Comparison of ENCODE assay signal across 11 mouse cellular contexts in genomic region chr7:29271687-29272465, GRCm38 (mm10). TPM values are rescaled to one million over a fixed set of nuclear protein-coding genes. Genes with fewer than 3 reads are reported as not detected.
A peak's percentile ranks its signal among the peaks of the same experiment; 100 is the strongest.
DNase-seq lines count a peak whose midpoint lies in the region; ATAC-seq and TF ChIP-seq lines count a peak whose summit lies in the region.
"Had no signal": no experiment of that assay in that cellular context is flagged by ENCODE, and none has a peak within 500 bp of the region (broad histone marks: within the 10 kb centered on the region; RNA-seq: fewer than 3 reads in every experiment).

No protein-coding gene starts in this region.

- H3K4me3 ChIP-seq in lung, embryonic 16.5 days (ENCODE audit: low read length): no peak overlapping the region
- peak overlapping the region; percentile 14; the same call in 1 of the 2 replicates for H3K4me3 ChIP-seq in heart, embryonic 16.5 days (ENCODE audit: low read length)
- no peak overlapping the region for H3K4me3 ChIP-seq in myocyte
- H3K4me3 ChIP-seq in liver, embryonic 12.5 days: no peak overlapping the region
- H3K4me3 ChIP-seq: forebrain, embryonic 13.5 days; liver, embryonic 13.5 days had no signal

- H3K4me2 ChIP-seq in lung, embryonic 16.5 days (ENCODE audit: low read depth, low read length): no peak overlapping the region
- peak overlapping the region; percentile 56 for H3K4me2 ChIP-seq in heart, embryonic 16.5 days (ENCODE audit: low read depth, low read length)
- peak overlapping the region; percentile 22 for H3K4me2 ChIP-seq in myocyte (ENCODE audit: low read depth)
- H3K4me2 ChIP-seq in liver, embryonic 12.5 days: no peak overlapping the region
- H3K4me2 ChIP-seq: forebrain, embryonic 13.5 days; liver, embryonic 13.5 days had no signal

- H3K36me3 ChIP-seq in lung, embryonic 16.5 days (ENCODE audit: control insufficient read depth, insufficient read depth, low read length): no peaks in the 10 kb centered on the region
- no peaks in the 10 kb centered on the region for H3K36me3 ChIP-seq in heart, embryonic 16.5 days (ENCODE audit: control insufficient read depth, insufficient read depth)
- no peaks in the 10 kb centered on the region for H3K36me3 ChIP-seq in myocyte (ENCODE audit: control insufficient read depth, insufficient read depth)
- H3K36me3 ChIP-seq in liver, embryonic 12.5 days: no peaks in the 10 kb centered on the region
- H3K36me3 ChIP-seq: liver, embryonic 13.5 days had no signal

- no peaks in the 10 kb centered on the region for H3K79me2 ChIP-seq in myocyte (ENCODE audit: control insufficient read depth, insufficient read depth)

- no peak for DNase-seq in frontal cortex, postnatal 25 days (ENCODE audit: low spot score in 2 of 2)
- no peak for DNase-seq in lung, postnatal 4 days
- DNase-seq in layer of hippocampus, postnatal 14 days (ENCODE audit: low spot score in 2 of 2): no peak
- DNase-seq: cerebellum, postnatal 10 days; liver, embryonic 13.5 days had no signal

- no peak for TF ChIP-seq POLR2A in myocyte (IDR thresholded peaks at IDR 0.05; ENCODE audit: insufficient read length, low read depth)

- no peak overlapping the region for H3K9ac ChIP-seq in lung, embryonic 16.5 days (ENCODE audit: low read length)
- H3K9ac ChIP-seq in heart, embryonic 16.5 days (ENCODE audit: low read length): peak overlapping the region; percentile 65
- H3K9ac ChIP-seq in liver, embryonic 12.5 days: no peak overlapping the region
- H3K9ac ChIP-seq: forebrain, embryonic 13.5 days; liver, embryonic 13.5 days had no signal

- peak overlapping the region; percentile 77 for H3K27ac ChIP-seq in lung, embryonic 16.5 days (ENCODE audit: low read length)
- H3K27ac ChIP-seq in heart, embryonic 16.5 days (ENCODE audit: low read length): peak overlapping the region; percentile 96
- H3K27ac ChIP-seq in liver, embryonic 12.5 days: no peak overlapping the region
- H3K27ac ChIP-seq: forebrain, embryonic 13.5 days; liver, embryonic 13.5 days had no signal

- H3K9me3 ChIP-seq in lung, embryonic 16.5 days (ENCODE audit: control insufficient read depth, low read length): no peaks in the 10 kb centered on the region
- no peaks in the 10 kb centered on the region for H3K9me3 ChIP-seq in heart, embryonic 16.5 days (replicated peaks; ENCODE audit: control insufficient read depth, low read length)
- no peaks in the 10 kb centered on the region for H3K9me3 ChIP-seq in liver, embryonic 12.5 days (replicated peaks)
- H3K9me3 ChIP-seq: forebrain, embryonic 13.5 days; liver, embryonic 13.5 days had no signal

- WGBS in lung, embryonic 16.5 days: 41% methylated on average over 8 of the region's 8 CpGs
- WGBS in heart, embryonic 16.5 days: 36% methylated on average over 8 of the region's 8 CpGs
- WGBS in liver, embryonic 12.5 days (ENCODE audit: insufficient replicate concordance): 65% methylated on average over 8 of the region's 8 CpGs

- H3K4me1 ChIP-seq in lung, embryonic 16.5 days (replicated peaks; ENCODE audit: control insufficient read depth, insufficient read depth, low read length): peaks cover 19% of the 10 kb centered on the region
- H3K4me1 ChIP-seq in heart, embryonic 16.5 days (ENCODE audit: control insufficient read depth, insufficient read depth, low read length): peaks cover 29% of the 10 kb centered on the region
- H3K4me1 ChIP-seq in liver, embryonic 12.5 days: no peaks in the 10 kb centered on the region; the same call in 1 of the 2 replicates
- H3K4me1 ChIP-seq: forebrain, embryonic 13.5 days; liver, embryonic 13.5 days had no signal

- peak; percentile 81 for ATAC-seq in frontal cortex, adult (ENCODE audit: low TSS enrichment)
- ATAC-seq in lung, embryonic 16.5 days (ENCODE audit: low read depth): peak; percentile 78
- ATAC-seq in heart, embryonic 16.5 days (replicated peaks; ENCODE audit: extremely low read depth, insufficient read depth, low FRiP score): peak; percentile 77
- ATAC-seq in liver, embryonic 12.5 days: no peak
- ATAC-seq: forebrain, embryonic 13.5 days had no signal

- H3ac ChIP-seq in myocyte (ENCODE audit: control insufficient read depth, insufficient read length): no peak overlapping the region

- no peaks in the 10 kb centered on the region for H3K27me3 ChIP-seq in lung, embryonic 16.5 days (ENCODE audit: control insufficient read depth, insufficient read depth, low read depth, low read length)
- H3K27me3 ChIP-seq in heart, embryonic 16.5 days (ENCODE audit: control insufficient read depth, insufficient read depth, low read length): no peaks in the 10 kb centered on the region
- H3K27me3 ChIP-seq in myocyte (ENCODE audit: control insufficient read depth, insufficient read depth, insufficient read length): no peaks in the 10 kb centered on the region
- H3K27me3 ChIP-seq in liver, embryonic 12.5 days (replicated peaks): no peaks in the 10 kb centered on the region
- H3K27me3 ChIP-seq: forebrain, embryonic 13.5 days; liver, embryonic 13.5 days had no signal

TF ChIP-seq in myocyte, 11 proteins besides CTCF, POLR2A, EP300 and RAD21:
- TF ChIP-seq TCF3 (IDR thresholded peaks at IDR 0.05; ENCODE audit: insufficient read length, low read depth) (no peak), SRF (IDR thresholded peaks at IDR 0.05; ENCODE audit: control insufficient read depth, insufficient read length, low read depth) (no peak), MYOG (IDR thresholded peaks at IDR 0.05; ENCODE audit: control insufficient read depth in 1 of 3, insufficient read depth in 1 of 3, insufficient read length in 2 of 3, low read depth in 2 of 3) (no peak), TCF12 (IDR thresholded peaks at IDR 0.05; ENCODE audit: insufficient read depth, poor library complexity, severe bottlenecking) (no peak), USF1 (IDR thresholded peaks at IDR 0.05; ENCODE audit: low read depth) (no peak), POLR2AphosphoS2 (IDR thresholded peaks at IDR 0.05; ENCODE audit: insufficient read length, low read depth) (no peak)

RNA-seq across cellular contexts. Expression of gene Spint2, which starts 9.8 kb away (rescaled TPM):
- 309 and 317 TPM in 2 replicates for polyA plus RNA-seq in lung, embryonic 16.5 days (2015; fragmentation: Nextera tagmentation; extraction: Ambion mirVana)
- polyA plus RNA-seq in heart, embryonic 16.5 days (2015; fragmentation: Nextera tagmentation; extraction: Ambion mirVana): 114 and 116 TPM in 2 replicates
- 0.10 TPM for polyA plus RNA-seq in myocyte (2012; fragmentation: generic; extraction: Trizol)
- polyA plus RNA-seq in liver, embryonic 12.5 days (2016; fragmentation: Nextera tagmentation; extraction: Ambion mirVana): 25.9 and 28.4 TPM in 2 replicates
- total RNA-seq in layer of hippocampus, postnatal 14 days (2021): 10 to 100 TPM; 16.0 to 27.0 TPM

RNA-seq across cellular contexts. Expression of gene Ppp1r14a, which starts 17.2 kb away (rescaled TPM):
- polyA plus RNA-seq in lung, embryonic 16.5 days (2015; fragmentation: Nextera tagmentation; extraction: Ambion mirVana): 157 and 162 TPM in 2 replicates
- 14.2 and 25.4 TPM in 2 replicates for polyA plus RNA-seq in heart, embryonic 16.5 days (2015; fragmentation: Nextera tagmentation; extraction: Ambion mirVana)
- polyA plus RNA-seq in myocyte (2012; fragmentation: generic; extraction: Trizol): 0.35 TPM
- 4.6 and 5.1 TPM in 2 replicates for polyA plus RNA-seq in liver, embryonic 12.5 days (2016; fragmentation: Nextera tagmentation; extraction: Ambion mirVana)
- 10 to 100 TPM; 10.8 to 11.0 TPM for total RNA-seq in layer of hippocampus, postnatal 14 days (2021)

RNA-seq across cellular contexts. Expression of gene 2200002D01Rik, which starts 23.6 kb away (rescaled TPM):
- 21.9 and 32.5 TPM in 2 replicates for polyA plus RNA-seq in lung, embryonic 16.5 days (2015; fragmentation: Nextera tagmentation; extraction: Ambion mirVana)
- 7.6 and 10.3 TPM in 2 replicates for polyA plus RNA-seq in heart, embryonic 16.5 days (2015; fragmentation: Nextera tagmentation; extraction: Ambion mirVana)
- polyA plus RNA-seq in myocyte (2012; fragmentation: generic; extraction: Trizol): 42.4 TPM
- polyA plus RNA-seq in liver, embryonic 12.5 days (2016; fragmentation: Nextera tagmentation; extraction: Ambion mirVana): 3.0 and 3.9 TPM in 2 replicates
- total RNA-seq in layer of hippocampus, postnatal 14 days (2021): not detected

RNA-seq across cellular contexts. Expression of gene Dpf1, which starts 31.9 kb away (rescaled TPM):
- polyA plus RNA-seq in lung, embryonic 16.5 days (2015; fragmentation: Nextera tagmentation; extraction: Ambion mirVana): 8.1 and 8.7 TPM in 2 replicates
- 2.0 and 3.0 TPM in 2 replicates for polyA plus RNA-seq in heart, embryonic 16.5 days (2015; fragmentation: Nextera tagmentation; extraction: Ambion mirVana)
- 3.4 TPM for polyA plus RNA-seq in myocyte (2012; fragmentation: generic; extraction: Trizol)
- polyA plus RNA-seq in liver, embryonic 12.5 days (2016; fragmentation: Nextera tagmentation; extraction: Ambion mirVana): 2.6 and 3.6 TPM in 2 replicates
- total RNA-seq in layer of hippocampus, postnatal 14 days (2021): 100 to 1,000 TPM in 1 of 2 experiments, 10 to 100 TPM in 1; 96.1 to 111 TPM

RNA-seq across cellular contexts. Expression of gene Yif1b, which starts 33.7 kb away (rescaled TPM):
- polyA plus RNA-seq in lung, embryonic 16.5 days (2015; fragmentation: Nextera tagmentation; extraction: Ambion mirVana): 126 and 136 TPM in 2 replicates
- 116 and 125 TPM in 2 replicates for polyA plus RNA-seq in heart, embryonic 16.5 days (2015; fragmentation: Nextera tagmentation; extraction: Ambion mirVana)
- polyA plus RNA-seq in myocyte (2012; fragmentation: generic; extraction: Trizol): 166 TPM
- polyA plus RNA-seq in liver, embryonic 12.5 days (2016; fragmentation: Nextera tagmentation; extraction: Ambion mirVana): 59.2 and 64.3 TPM in 2 replicates
- 10 to 100 TPM; 42.3 to 49.5 TPM for total RNA-seq in layer of hippocampus, postnatal 14 days (2021)

Comparison
In these comparisons a context has a peak if more than half of its experiments do, and no peak if none do; other contexts are left out.
1. H3K4me2 ChIP-seq: peak in heart, embryonic 16.5 days (single experiment) and myocyte (single experiment); none in lung, embryonic 16.5 days (single experiment) and liver, embryonic 12.5 days (single experiment).
2. RNA of gene Spint2, which starts 9.8 kb away (polyA plus RNA-seq): 309 to 317 TPM in lung, embryonic 16.5 days, 114 to 116 TPM in heart, embryonic 16.5 days and 25.9 to 28.4 TPM in liver, embryonic 12.5 days; 0.10 TPM in myocyte (single experiment); every median in the first group is over 10 times any median in the second.